Mouse (Mus musculus): Measurements from ENCODE around the gene Gm20431.

GRCm38 (mm10) chr2:167679902-167680430, 18.7 kb upstream of the Gm20431 start:
- no peak for TF ChIP-seq POLR2A (IDR thresholded peaks at IDR 0.05; ENCODE audit: control insufficient read depth, extremely low read depth, insufficient read depth, low read length, poor library complexity)
- peak; percentile 99 for TF ChIP-seq CTCF (IDR thresholded peaks at IDR 0.05; ENCODE audit: borderline replicate concordance, control insufficient read depth, extremely low read depth, insufficient read depth, low read length, poor library complexity)

All from thymus, adult 2 months (tissue).